Mouse (Mus musculus): ENCODE data around the gene Ak6. TPM values are rescaled to one million over a fixed set of nuclear protein-coding genes. Genes with fewer than 3 reads are reported as not detected.
A peak's percentile ranks its signal among the peaks of the same experiment; 100 is the strongest.

Ak6 gene
- polyA plus RNA-seq, 1 experiment from 2014 or later, result 120 TPM

DNA sequence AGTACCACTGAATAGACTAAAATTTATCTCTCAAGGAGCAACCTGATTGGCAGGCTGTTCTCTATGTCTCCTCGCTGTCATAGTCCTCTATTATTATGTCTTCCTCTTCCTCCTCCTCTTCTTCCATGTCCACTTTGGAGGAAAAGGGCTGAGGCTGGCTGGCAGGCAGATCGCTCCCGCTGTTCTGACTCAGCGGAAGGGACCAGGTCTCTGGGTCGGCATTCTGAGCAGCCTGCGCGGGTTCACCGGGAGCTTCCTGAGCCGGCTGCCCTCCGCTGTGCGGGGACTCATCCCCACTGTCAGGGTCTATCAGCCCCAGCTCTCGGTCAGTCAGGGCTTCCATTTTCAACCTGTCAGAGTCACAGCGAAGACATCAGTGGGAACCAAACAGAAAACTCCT, 33.2 kb upstream of the Ak6 start:
- Histone ChIP-seq H3K9me3 (ENCODE audit: low read length) (no peaks in the 10 kb centered on the region), H3K4me2 (ENCODE audit: low read depth, low read length) (no peak overlapping the region), H3K36me3 (replicated peaks; ENCODE audit: insufficient read depth, low read length) (peaks cover 32% of the 10 kb centered on the region), H3K4me3 (ENCODE audit: low read depth, low read length) (no peak overlapping the region), H3K27me3 (ENCODE audit: insufficient read depth, low read length) (no peaks in the 10 kb centered on the region), H3K9ac (replicated peaks) (no peak overlapping the region), H3K27ac (ENCODE audit: low read depth) (no peak overlapping the region), H3K4me1 (ENCODE audit: insufficient read depth) (no peaks in the 10 kb centered on the region)
- DNase-seq (no peak), ATAC-seq (no peak)
- 87% methylated on average over 13 of the region's 13 CpGs for WGBS (ENCODE audit: insufficient replicate concordance)
- no peak for TF ChIP-seq EP300 (IDR thresholded peaks at IDR 0.05; ENCODE audit: low read depth)
- TF ChIP-seq CTCF (IDR thresholded peaks at IDR 0.05; ENCODE audit: low read depth), result no peak

GRCm38 (mm10) chr13:100622241-100622640, 28.5 kb upstream of the Ak6 start:
- Histone ChIP-seq H3K4me2 (ENCODE audit: low read depth, low read length) (no peak overlapping the region), H3K36me3 (replicated peaks; ENCODE audit: insufficient read depth, low read length) (peaks cover 55% of the 10 kb centered on the region), H3K27me3 (ENCODE audit: insufficient read depth, low read length) (no peaks in the 10 kb centered on the region), H3K27ac (ENCODE audit: low read depth) (no peak overlapping the region), H3K9me3 (ENCODE audit: low read length) (no peaks in the 10 kb centered on the region), H3K9ac (replicated peaks) (no peak overlapping the region), H3K4me1 (ENCODE audit: insufficient read depth) (no peaks in the 10 kb centered on the region), H3K4me3 (ENCODE audit: low read depth, low read length) (no peak overlapping the region)
- WGBS (ENCODE audit: insufficient replicate concordance), result 85% methylated on average over 4 of the region's 4 CpGs
- TF ChIP-seq EP300 (IDR thresholded peaks at IDR 0.05; ENCODE audit: low read depth) (no peak), CTCF (IDR thresholded peaks at IDR 0.05; ENCODE audit: low read depth) (no peak)
- no peak for DNase-seq
- ATAC-seq, result no peak

DNA sequence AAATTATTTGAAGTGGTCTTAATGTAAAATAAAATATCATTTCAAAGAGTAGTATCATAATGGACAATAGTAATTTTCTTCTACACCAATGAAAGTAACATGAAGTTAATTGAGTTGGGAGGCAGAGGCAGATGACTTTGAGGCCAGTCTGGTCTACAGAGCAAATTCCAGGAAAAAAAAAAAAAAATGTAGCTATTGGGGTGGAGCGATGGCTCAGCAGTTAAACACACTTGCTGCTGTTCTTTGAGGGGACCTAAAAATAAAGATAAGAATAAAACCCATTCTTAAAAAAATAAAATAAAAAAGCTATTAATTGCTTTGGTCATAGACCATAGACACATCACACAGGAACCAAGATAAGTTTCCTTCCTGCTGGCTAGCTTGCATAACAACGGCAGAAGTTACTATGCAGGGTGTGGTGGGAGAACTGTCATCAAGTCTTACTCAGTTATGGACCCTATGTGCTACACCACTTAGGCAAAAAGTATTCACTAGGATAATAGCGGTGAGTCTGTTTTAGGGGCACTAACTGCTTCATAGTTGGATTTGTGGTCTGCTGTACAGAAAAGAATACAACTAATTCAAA, 16.6 kb upstream of the Ak6 start:
- Histone ChIP-seq H3K36me3 (replicated peaks; ENCODE audit: insufficient read depth, low read length) (peaks cover 58% of the 10 kb centered on the region), H3K27ac (ENCODE audit: low read depth) (no peak overlapping the region), H3K9ac (replicated peaks) (no peak overlapping the region), H3K9me3 (ENCODE audit: low read length) (no peaks in the 10 kb centered on the region), H3K4me3 (ENCODE audit: low read depth, low read length) (no peak overlapping the region), H3K27me3 (ENCODE audit: insufficient read depth, low read length) (no peaks in the 10 kb centered on the region), H3K4me1 (ENCODE audit: insufficient read depth) (no peaks in the 10 kb centered on the region), H3K4me2 (ENCODE audit: low read depth, low read length) (no peak overlapping the region)
- 65% methylated on average over 3 of the region's 3 CpGs for WGBS (ENCODE audit: insufficient replicate concordance)
- DNase-seq (no peak), ATAC-seq (no peak)
- TF ChIP-seq CTCF (IDR thresholded peaks at IDR 0.05; ENCODE audit: low read depth) (no peak), EP300 (IDR thresholded peaks at IDR 0.05; ENCODE audit: low read depth) (no peak)

DNA sequence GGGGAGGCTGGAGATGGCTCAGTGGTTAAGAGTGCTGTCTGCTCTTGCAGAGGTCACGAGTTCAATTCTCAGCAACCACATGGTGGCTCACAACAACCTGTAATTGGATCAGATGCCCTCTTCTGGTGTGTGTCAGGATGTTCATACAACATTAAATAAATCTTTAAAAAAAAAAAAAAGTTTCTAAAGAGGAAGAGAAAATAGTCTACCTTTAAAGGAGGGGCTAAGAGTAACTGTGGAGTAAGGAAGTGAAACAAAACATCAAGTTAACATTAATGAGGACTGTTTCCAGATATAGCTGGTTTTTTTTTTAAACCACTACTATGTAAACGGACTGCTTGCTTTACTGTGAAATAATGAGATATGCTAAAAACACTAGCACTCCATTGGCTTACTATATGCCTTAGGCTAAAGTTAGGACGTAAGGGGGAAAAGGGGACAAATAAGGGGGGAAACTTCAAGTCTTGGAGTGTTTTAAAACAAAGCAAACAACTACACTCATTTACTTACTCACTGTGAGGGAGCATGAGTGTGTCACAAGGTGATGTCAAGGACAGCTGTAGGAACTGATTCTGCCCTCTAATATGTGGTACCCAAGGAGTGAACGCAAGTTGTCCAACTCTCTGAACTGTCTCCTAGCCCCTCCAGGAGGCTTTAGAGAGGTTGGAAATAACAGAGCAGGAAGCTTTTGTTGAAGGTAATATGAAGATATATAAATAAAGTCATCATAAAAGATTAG, 8.1 kb upstream of the Ak6 start:
- DNase-seq (no peak), ATAC-seq (no peak)
- no peaks in the 10 kb centered on the region for H3K4me1 ChIP-seq (ENCODE audit: insufficient read depth)
- no peak overlapping the region for H3K4me3 ChIP-seq (ENCODE audit: low read depth, low read length)
- H3K4me2 ChIP-seq (ENCODE audit: low read depth, low read length), result no peak overlapping the region
- no peaks in the 10 kb centered on the region for H3K9me3 ChIP-seq (ENCODE audit: low read length)
- H3K36me3 ChIP-seq (replicated peaks; ENCODE audit: insufficient read depth, low read length), result peaks cover 54% of the 10 kb centered on the region
- no peaks in the 10 kb centered on the region for H3K27me3 ChIP-seq (ENCODE audit: insufficient read depth, low read length)
- TF ChIP-seq CTCF (IDR thresholded peaks at IDR 0.05; ENCODE audit: low read depth) (0 out of 2 replicates have a peak, but pooled peaks have one; percentile 2), EP300 (IDR thresholded peaks at IDR 0.05; ENCODE audit: low read depth) (no peak)
- H3K27ac ChIP-seq (ENCODE audit: low read depth), result 0 out of 2 replicates have a peak overlapping the region, but pooled peaks have one; percentile 8
- WGBS (ENCODE audit: insufficient replicate concordance), result 83% methylated on average over 4 of the region's 4 CpGs
- no peak overlapping the region for H3K9ac ChIP-seq (replicated peaks)

DNA sequence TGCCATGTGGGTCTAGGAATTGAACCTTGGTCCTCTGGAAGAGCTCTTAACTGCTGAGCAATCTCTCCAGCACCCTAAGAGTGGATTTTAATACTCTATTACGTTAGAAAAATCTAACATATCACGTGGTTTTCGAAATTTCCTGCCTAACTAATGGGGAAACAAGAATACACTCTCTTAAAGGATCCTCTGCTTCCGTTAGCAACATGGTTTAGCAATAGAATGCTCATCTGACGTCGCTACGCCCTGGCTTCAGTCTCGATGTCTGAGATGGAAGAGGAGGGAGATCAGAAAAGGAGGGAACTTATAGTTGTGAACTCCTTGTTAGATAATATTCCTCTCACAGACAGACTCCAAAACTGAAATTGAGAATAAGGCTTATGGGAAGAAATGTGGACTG, 2.6 kb upstream of the Ak6 start:
- H3K36me3 ChIP-seq (replicated peaks; ENCODE audit: insufficient read depth, low read length), result peaks cover 32% of the 10 kb centered on the region
- DNase-seq (no peak), ATAC-seq (no peak)
- no peaks in the 10 kb centered on the region; the same call in 1 of the 2 replicates for H3K4me1 ChIP-seq (ENCODE audit: insufficient read depth)
- H3K27ac ChIP-seq (ENCODE audit: low read depth), result no peak overlapping the region
- H3K9ac ChIP-seq (replicated peaks), result no peak overlapping the region
- H3K27me3 ChIP-seq (ENCODE audit: insufficient read depth, low read length), result no peaks in the 10 kb centered on the region
- no peak for TF ChIP-seq CTCF (IDR thresholded peaks at IDR 0.05; ENCODE audit: low read depth)
- no peak for TF ChIP-seq EP300 (IDR thresholded peaks at IDR 0.05; ENCODE audit: low read depth)
- H3K4me3 ChIP-seq (ENCODE audit: low read depth, low read length), result no peak overlapping the region
- H3K4me2 ChIP-seq (ENCODE audit: low read depth, low read length), result no peak overlapping the region
- no peaks in the 10 kb centered on the region for H3K9me3 ChIP-seq (ENCODE audit: low read length)
- 75% methylated on average over 8 of the region's 8 CpGs for WGBS (ENCODE audit: insufficient replicate concordance)

- Histone ChIP-seq H3K4me3 (ENCODE audit: low read depth, low read length) (peak within 1 kb of the TSS; percentile 95), H3K27ac (ENCODE audit: low read depth) (peak within 1 kb of the TSS; percentile 92), H3K4me2 (ENCODE audit: low read depth, low read length) (peak within 1 kb of the TSS; percentile 87), H3K36me3 (replicated peaks; ENCODE audit: insufficient read depth, low read length) (peaks cover 6% of the 10 kb centered on the region; the same call in 1 of the 2 replicates), H3K9ac (replicated peaks) (peak within 1 kb of the TSS; percentile 88), H3K4me1 (ENCODE audit: insufficient read depth) (no peaks in the 10 kb centered on the region; the same call in 1 of the 2 replicates), H3K9me3 (ENCODE audit: low read length) (no peaks in the 10 kb centered on the region), H3K27me3 (ENCODE audit: insufficient read depth, low read length) (no peaks in the 10 kb centered on the region)
- under 1% methylated on average over 58 of the region's 63 CpGs for WGBS (ENCODE audit: insufficient replicate concordance)
- ATAC-seq (peak; percentile 66), DNase-seq (no peak)
- TF ChIP-seq CTCF (IDR thresholded peaks at IDR 0.05; ENCODE audit: low read depth), result no peak
These were observed 834 bp downstream of the Ak6 start, which contains the start of gene Taf9 for GRCm38 (mm10) chr13:100651439-100652186. Taf9 (plus strand) TSS chr13:100651579.
